Mouse (Mus musculus): Measurements from ENCODE around the gene Arl14. TPM values are rescaled to one million over a fixed set of nuclear protein-coding genes. Genes with fewer than 3 reads are reported as not detected.
"Not testable (repeated sequence)": the region's sequence is repeated elsewhere in the genome, so short reads cannot be mapped to it uniquely, and the experiment has no call there.

The Arl14 gene
- total RNA-seq, 4 experiments from 2014 or later, result not detected

GRCm38 (mm10) chr3:69264299-69264698, 42.1 kb downstream of the Arl14 start:
- not testable (repeated sequence) for DNase-seq (ENCODE audit: low spot score in 2 of 2)

- peak; percentile 25 to 58 for DNase-seq (ENCODE audit: low spot score in 2 of 2)
These were observed 49.6 kb downstream of the Arl14 start for GRCm38 (mm10) chr3:69271812-69272211.

Other genes with a start within 250 kb of the Arl14 start
- 1 to 10 TPM; 2.1 to 4.3 (median 3.4) TPM for gene Ift80, start 217.8 kb upstream of the Arl14 start, total RNA-seq (2022)
- 1 to 10 TPM; 3.6 to 4.7 (median 4.2) TPM for gene Smc4, start 217.7 kb upstream of the Arl14 start, total RNA-seq (2022)
- under 1 TPM; 0.17 to 0.36 (median 0.24) TPM for gene Trim59, start 177.7 kb upstream of the Arl14 start, total RNA-seq (2022)
- 100 to 1,000 TPM; 121 to 151 (median 135) TPM for gene Kpna4, start 95.3 kb upstream of the Arl14 start, total RNA-seq (2022)
- 100 to 1,000 TPM; 102 to 132 (median 111) TPM for gene Ppm1l, start 94.4 kb downstream of the Arl14 start, total RNA-seq (2022)

Measured in gastrocnemius, adult 8-10 months (tissue).